Mouse (Mus musculus): ENCODE measurements around the gene Alpk3. TPM values are rescaled to one million over a fixed set of nuclear protein-coding genes. Genes with fewer than 3 reads are reported as not detected.

Alpk3 gene
- total RNA-seq, 4 experiments from 2014 or later, result 0.12 to 0.24 (median 0.19) TPM

- DNase-seq, result no peak
Observed at GRCm38 (mm10) chr7:81074546-81074945, 17.1 kb downstream of the Alpk3 start.

- DNase-seq, result no peak
Observed at GRCm38 (mm10) chr7:81075299-81075698, 17.9 kb downstream of the Alpk3 start.

- no peak for DNase-seq
Observed at GRCm38 (mm10) chr7:81075732-81076131, 18.3 kb downstream of the Alpk3 start.

GRCm38 (mm10) chr7:81077009-81077408, 19.6 kb downstream of the Alpk3 start:
- no peak for DNase-seq

DNA sequence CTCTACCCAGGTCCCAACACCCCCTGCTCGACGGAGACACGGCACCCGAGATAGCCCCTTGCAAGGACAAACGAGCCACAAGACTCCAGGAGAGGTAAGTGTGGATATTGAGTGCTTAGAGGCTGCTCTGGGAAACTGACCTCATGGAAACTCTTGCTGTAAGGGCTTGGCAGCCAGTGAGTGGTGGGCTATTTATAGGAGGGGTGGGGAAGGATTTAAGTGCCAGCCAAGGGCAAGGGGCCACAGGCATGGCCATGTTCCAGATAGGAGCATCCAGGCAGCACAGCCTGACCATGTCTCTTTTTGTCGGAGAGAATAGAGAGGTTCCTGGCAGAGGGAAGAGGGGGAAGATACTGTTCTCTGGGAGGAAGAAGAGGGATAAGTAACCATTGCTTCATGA, 21.3 kb downstream of the Alpk3 start:
- DNase-seq, result no peak

DNA sequence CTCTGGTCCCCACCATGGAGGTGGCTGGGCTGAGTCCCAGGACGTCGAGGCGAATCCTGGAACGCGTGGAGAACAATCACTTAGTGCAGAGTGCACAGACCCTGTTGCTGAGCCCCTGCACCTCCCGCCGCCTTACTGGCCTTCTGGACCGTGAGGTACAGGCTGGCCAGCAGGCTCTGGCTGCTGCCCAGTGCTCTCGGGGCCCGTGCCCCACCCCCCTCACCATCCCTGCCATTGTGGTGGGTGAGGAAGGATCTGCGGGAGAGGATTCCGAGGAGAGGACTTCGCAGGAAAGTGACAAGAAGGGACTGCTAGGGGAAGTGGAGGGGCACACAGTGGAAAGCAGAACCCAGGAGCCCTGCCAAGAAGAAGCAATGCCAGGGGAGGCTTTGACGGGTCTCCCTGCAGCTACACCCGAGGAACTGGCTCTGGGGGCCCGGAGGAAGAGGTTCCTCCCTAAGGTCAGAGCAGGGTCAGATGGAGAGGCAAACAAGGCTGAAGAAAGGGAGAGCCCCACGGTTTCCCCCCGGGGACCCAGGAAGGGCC, 36.1 kb downstream of the Alpk3 start:
- no peak for DNase-seq

DNA sequence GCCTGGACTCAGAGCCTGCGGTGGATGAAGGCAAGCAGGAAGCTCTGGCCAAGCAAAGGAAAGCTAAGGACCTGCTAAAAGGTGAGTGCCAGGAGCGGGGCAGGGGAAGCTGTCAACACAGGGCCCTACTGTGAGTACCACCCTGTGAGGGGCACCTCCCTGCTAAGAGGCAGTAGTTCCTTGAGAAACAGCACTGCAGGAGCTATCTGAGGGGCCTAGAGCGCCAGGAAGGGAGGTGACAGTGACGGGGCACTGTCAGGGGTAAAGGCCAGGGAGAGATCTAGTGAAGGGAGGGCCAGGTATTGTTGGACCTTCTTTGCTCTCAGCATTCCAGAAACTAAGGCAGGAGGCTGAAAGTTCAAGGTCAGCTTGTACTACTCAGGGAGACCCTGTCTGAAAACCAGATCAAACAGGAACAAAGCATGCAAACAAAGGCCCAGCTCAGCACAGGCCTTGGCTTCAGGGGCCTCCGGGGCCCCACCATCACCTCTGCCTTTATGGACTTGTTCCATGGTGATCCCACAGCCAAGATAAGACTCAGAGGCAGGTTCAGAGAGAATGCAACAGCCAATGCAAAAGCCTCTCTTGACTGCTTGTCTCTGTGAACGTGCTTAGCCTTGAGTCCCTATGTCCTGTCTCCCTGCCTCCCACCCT, 36.8 kb downstream of the Alpk3 start:
- no peak for DNase-seq

- DNase-seq, result no peak
Observed at GRCm38 (mm10) chr7:81100341-81100740, 42.9 kb downstream of the Alpk3 start.

- no peak for DNase-seq
Observed at GRCm38 (mm10) chr7:81102854-81103253, 45.5 kb downstream of the Alpk3 start.

GRCm38 (mm10) chr7:81105525-81105924, 48.1 kb downstream of the Alpk3 start:
- DNase-seq, result no peak

- no peak for DNase-seq
Observed at GRCm38 (mm10) chr7:81108226-81108625, 50.8 kb downstream of the Alpk3 start.

DNA sequence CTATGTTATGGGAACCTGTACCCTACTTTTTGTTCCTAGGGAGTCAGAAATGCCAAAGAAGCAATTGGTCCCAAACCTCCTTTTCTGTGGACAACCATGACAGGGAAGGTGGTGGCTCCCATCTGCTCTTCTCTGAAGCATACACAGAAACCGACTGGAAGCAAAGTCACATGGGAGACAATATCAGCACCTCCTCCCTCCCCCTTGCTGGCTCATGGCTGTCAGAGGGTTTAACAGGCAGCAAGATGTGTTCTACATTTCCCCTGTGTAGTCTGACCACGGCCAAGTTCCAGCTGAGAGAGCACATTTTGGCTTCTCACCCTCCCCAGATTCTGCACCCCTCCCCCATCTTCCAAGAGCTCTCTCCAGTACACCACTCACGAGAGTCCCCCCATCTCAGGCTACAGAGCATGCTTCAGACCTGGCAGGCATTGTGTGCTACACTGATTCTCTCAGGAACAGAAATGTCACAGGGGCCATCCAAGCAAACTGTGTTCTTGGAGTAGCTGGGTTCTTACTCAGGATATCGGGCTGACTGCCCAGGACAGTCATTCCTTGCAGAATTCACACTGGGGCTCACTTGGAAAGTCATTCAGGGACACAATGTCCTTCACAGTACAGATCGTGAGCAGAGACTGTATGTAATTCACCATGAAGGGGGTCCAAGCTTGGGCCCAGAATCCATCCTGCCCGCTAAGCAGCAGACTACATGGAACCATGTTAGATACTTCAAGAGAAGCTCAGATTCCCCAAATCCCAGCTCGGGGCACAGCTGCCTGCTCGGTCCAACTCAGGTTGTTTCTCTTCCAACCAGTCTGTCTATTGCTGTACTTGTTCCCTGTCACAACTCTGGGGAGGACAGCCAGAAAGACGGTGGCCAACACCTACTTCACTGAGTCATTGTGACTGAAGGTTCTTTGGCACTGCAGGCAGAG, 52.6 kb downstream of the Alpk3 start:
- DNase-seq, result peak; percentile 65

DNA sequence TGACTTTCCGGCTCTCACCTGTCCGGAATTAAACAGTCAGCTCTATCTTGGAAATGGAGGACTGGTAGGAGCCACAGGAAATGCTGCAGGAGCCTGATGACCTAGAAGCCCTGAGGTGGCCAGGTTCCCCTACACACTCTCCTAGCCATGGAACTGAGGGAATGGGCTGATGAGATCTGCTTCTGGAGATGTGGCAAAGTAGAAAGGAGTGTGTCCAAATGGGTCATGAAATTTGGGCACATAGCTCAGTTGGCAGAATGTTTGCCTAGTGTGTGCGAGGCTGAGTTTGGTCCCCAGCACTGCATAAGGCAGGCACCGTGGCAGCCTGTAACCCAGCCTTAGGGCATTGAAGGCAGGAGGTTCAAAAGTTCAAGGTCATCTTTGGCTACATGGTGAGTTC, 53.4 kb downstream of the Alpk3 start:
- DNase-seq, result no peak

GRCm38 (mm10) chr7:81111729-81112128, 54.3 kb downstream of the Alpk3 start:
- peak; percentile 64 for DNase-seq

DNA sequence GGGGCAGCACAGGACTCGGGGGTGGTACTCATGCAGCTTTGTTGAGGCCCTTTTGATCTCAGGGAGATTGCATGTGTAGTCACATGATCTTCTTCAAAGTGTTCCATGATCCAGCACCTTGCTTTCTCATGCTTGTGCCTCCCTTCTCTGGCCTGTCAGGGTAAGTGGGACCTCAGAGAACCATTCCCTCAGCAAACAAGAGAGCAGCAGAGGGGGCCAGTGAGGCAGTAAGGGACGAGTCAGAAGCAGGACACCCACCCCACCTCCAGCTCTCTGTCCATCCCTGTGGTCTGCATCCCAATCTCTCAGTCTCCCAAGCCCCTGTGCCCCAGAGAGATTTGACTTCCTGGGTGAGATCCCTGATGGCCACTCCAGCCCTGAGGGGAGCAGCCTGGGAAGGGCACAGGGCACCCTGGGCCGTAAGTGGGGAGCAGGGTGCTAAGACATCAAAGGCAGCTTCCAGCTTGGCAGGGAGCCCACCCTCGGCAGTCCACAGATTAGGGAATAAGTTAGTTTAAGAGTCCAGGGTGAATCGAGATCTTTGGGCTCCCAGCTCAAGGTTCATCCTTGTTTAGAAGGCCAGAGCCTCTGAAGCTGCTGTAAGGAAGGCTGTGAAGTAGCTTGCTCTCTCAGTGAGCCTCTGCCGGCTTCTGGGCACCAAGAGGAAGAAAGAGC, 55.4 kb downstream of the Alpk3 start:
- DNase-seq, result no peak

DNA sequence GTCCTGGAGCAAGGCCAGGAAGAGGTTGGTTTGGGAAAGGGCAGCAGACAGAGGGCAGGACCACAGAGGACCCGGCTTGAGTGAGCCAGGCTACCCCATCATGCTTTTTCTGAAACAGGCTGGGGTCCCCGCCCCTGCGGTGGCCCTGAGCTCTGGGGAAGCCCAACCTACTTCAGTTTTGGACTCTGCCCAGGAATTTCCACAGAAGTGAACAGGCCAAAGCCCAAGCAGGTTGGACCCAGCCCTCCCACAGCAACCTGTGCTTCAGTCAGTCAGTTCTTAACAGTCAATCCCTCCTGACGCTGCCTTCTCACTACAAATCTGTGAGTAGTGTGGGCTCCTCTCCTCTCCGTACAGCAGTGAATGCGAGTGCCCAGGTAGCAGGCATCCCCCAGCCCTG, 57.2 kb downstream of the Alpk3 start, which contains the start of gene Slc28a1:
TSS of gene Slc28a1 (plus strand) at position 245 of the 400 bp plus-strand sequence.
- no peak for DNase-seq

GRCm38 (mm10) chr7:81121099-81121498, 63.7 kb downstream of the Alpk3 start:
- DNase-seq, result no peak

DNA sequence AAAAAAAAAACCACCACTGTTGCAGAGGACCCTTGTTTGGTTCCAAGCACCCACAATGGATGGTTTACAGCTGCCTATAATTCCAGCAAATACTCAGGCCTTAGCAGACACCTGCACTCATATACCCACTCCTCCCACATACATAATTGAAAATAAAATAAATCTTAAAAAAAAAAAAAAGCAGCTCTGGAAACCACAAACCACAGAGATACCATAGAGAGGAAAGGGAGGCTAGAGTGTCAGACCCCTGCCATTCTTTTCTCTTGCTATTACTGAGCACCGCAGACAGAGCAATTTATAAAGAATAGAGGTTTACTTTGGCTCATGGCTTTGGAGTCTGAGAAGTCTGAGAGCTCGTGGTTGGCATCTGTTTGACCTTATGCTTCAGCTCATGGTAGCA, 65.4 kb downstream of the Alpk3 start:
- no peak for DNase-seq

GRCm38 (mm10) chr7:81123553-81123952, 66.2 kb downstream of the Alpk3 start:
- no peak for DNase-seq

- DNase-seq, result no peak
Observed at GRCm38 (mm10) chr7:81124773-81125172, 67.4 kb downstream of the Alpk3 start.

- DNase-seq, result no peak
Observed at GRCm38 (mm10) chr7:81125215-81126175, 68.1 kb downstream of the Alpk3 start.

GRCm38 (mm10) chr7:81131864-81132263, 74.5 kb downstream of the Alpk3 start:
- DNase-seq, result no peak
